Mouse (Mus musculus): ENCODE measurements at regions not wholly inside any gene's neighbourhood (a gene's known extent, or its start where the extent isn't known, plus 50 kb on each side); places are given as distances from the start of the nearest gene placed in this dataset.

- no peak overlapping the region; the same call in 1 of the 2 replicates for H3K27ac ChIP-seq (ENCODE audit: insufficient read depth, low read depth, low read length, poor library complexity, severe bottlenecking)
- H3K36me3 ChIP-seq (ENCODE audit: control insufficient read depth, insufficient read depth, low read length, poor library complexity, severe bottlenecking): no peaks in the 10 kb centered on the region
- H3K9ac ChIP-seq (ENCODE audit: insufficient read depth, low read depth, low read length, poor library complexity, severe bottlenecking): no peak overlapping the region
- in situ Hi-C loops (cut with MboI; ENCODE audit: low sequenced_read_pairs in 2 of 2, unreplicated experiment in 2 of 2): no loop called here
- no peak overlapping the region for H3K4me3 ChIP-seq (ENCODE audit: insufficient read depth in 1 of 2, low read depth in 1 of 2, low read length in 2 of 2, poor library complexity in 1 of 2, severe bottlenecking in 1 of 2)
- TF ChIP-seq HCFC1 (IDR thresholded peaks at IDR 0.05; ENCODE audit: borderline replicate concordance, insufficient read depth, low read length) (no peak), MAFK (IDR thresholded peaks at IDR 0.05; ENCODE audit: insufficient read depth, low read depth, low read length) (no peak), ZC3H11A (IDR thresholded peaks at IDR 0.05; ENCODE audit: borderline replicate concordance, low read depth, low read length) (no peak), ZNF384 (IDR thresholded peaks at IDR 0.05; ENCODE audit: low read depth, low read length) (no peak), CHD2 (IDR thresholded peaks at IDR 0.05; ENCODE audit: low read depth, low read length) (no peak)
- no peaks in the 10 kb centered on the region for H3K9me3 ChIP-seq (ENCODE audit: control insufficient read depth, insufficient read depth, low read depth, low read length)
- H3K4me1 ChIP-seq (ENCODE audit: control insufficient read depth in 2 of 2, insufficient read depth in 2 of 2, low read length in 2 of 2, poor library complexity in 1 of 2): no peaks in the 10 kb centered on the region
- DNase-seq (ENCODE audit: low read depth, low spot score): no peak
These were observed 148.1 kb upstream of the Atp1b1 start for GRCm38 (mm10) chr1:164606141-164606754.

GRCm38 (mm10) chr1:164603433-164603832 is 145.3 kb upstream of the Atp1b1 start:
- in situ Hi-C loops (cut with MboI; ENCODE audit: low sequenced_read_pairs in 2 of 2, unreplicated experiment in 2 of 2): no loop called here
- TF ChIP-seq CHD2 (IDR thresholded peaks at IDR 0.05; ENCODE audit: low read depth, low read length) (no peak), MAFK (IDR thresholded peaks at IDR 0.05; ENCODE audit: insufficient read depth, low read depth, low read length) (no peak), ZC3H11A (IDR thresholded peaks at IDR 0.05; ENCODE audit: borderline replicate concordance, low read depth, low read length) (0 out of 2 replicates have a peak, but pooled peaks have one; percentile 25), ZNF384 (IDR thresholded peaks at IDR 0.05; ENCODE audit: low read depth, low read length) (no peak)
- DNase-seq (ENCODE audit: low read depth, low spot score): peak; percentile 3
- Histone ChIP-seq H3K9me3 (ENCODE audit: control insufficient read depth, insufficient read depth, low read depth, low read length) (no peaks in the 10 kb centered on the region), H3K27ac (ENCODE audit: insufficient read depth, low read depth, low read length, poor library complexity, severe bottlenecking) (no peak overlapping the region), H3K36me3 (ENCODE audit: control insufficient read depth, insufficient read depth, low read length, poor library complexity, severe bottlenecking) (no peaks in the 10 kb centered on the region), H3K9ac (ENCODE audit: insufficient read depth, low read depth, low read length, poor library complexity, severe bottlenecking) (no peak overlapping the region), H3K4me1 (ENCODE audit: control insufficient read depth in 2 of 2, insufficient read depth in 2 of 2, low read length in 2 of 2, poor library complexity in 1 of 2) (no peaks in the 10 kb centered on the region), H3K4me3 (ENCODE audit: insufficient read depth in 1 of 2, low read depth in 1 of 2, low read length in 2 of 2, poor library complexity in 1 of 2, severe bottlenecking in 1 of 2) (no peak overlapping the region)

GRCm38 (mm10) chr1:164602568-164602967 is 144.4 kb upstream of the Atp1b1 start:
- H3K4me3 ChIP-seq (ENCODE audit: insufficient read depth in 1 of 2, low read depth in 1 of 2, low read length in 2 of 2, poor library complexity in 1 of 2, severe bottlenecking in 1 of 2): no peak overlapping the region
- no peak for DNase-seq (ENCODE audit: low read depth, low spot score)
- H3K9me3 ChIP-seq (ENCODE audit: control insufficient read depth, insufficient read depth, low read depth, low read length): no peaks in the 10 kb centered on the region
- H3K9ac ChIP-seq (ENCODE audit: insufficient read depth, low read depth, low read length, poor library complexity, severe bottlenecking): no peak overlapping the region
- in situ Hi-C loops (cut with MboI; ENCODE audit: low sequenced_read_pairs in 2 of 2, unreplicated experiment in 2 of 2): no loop called here
- H3K36me3 ChIP-seq (ENCODE audit: control insufficient read depth, insufficient read depth, low read length, poor library complexity, severe bottlenecking): no peaks in the 10 kb centered on the region
- no peak for TF ChIP-seq ZC3H11A (IDR thresholded peaks at IDR 0.05; ENCODE audit: borderline replicate concordance, low read depth, low read length)
- TF ChIP-seq MAFK (IDR thresholded peaks at IDR 0.05; ENCODE audit: insufficient read depth, low read depth, low read length): no peak
- no peak for TF ChIP-seq CHD2 (IDR thresholded peaks at IDR 0.05; ENCODE audit: low read depth, low read length)
- no peak for TF ChIP-seq ZNF384 (IDR thresholded peaks at IDR 0.05; ENCODE audit: low read depth, low read length)
- TF ChIP-seq HCFC1 (IDR thresholded peaks at IDR 0.05; ENCODE audit: borderline replicate concordance, insufficient read depth, low read length): no peak
- no peak overlapping the region for H3K27ac ChIP-seq (ENCODE audit: insufficient read depth, low read depth, low read length, poor library complexity, severe bottlenecking)
- H3K4me1 ChIP-seq (ENCODE audit: control insufficient read depth in 2 of 2, insufficient read depth in 2 of 2, low read length in 2 of 2, poor library complexity in 1 of 2): no peaks in the 10 kb centered on the region

GRCm38 (mm10) chr1:164590205-164590613 is 132.1 kb upstream of the Atp1b1 start:
- TF ChIP-seq HCFC1 (IDR thresholded peaks at IDR 0.05; ENCODE audit: borderline replicate concordance, insufficient read depth, low read length) (no peak), MAFK (IDR thresholded peaks at IDR 0.05; ENCODE audit: insufficient read depth, low read depth, low read length) (no peak), ZC3H11A (IDR thresholded peaks at IDR 0.05; ENCODE audit: borderline replicate concordance, low read depth, low read length) (no peak), ZNF384 (IDR thresholded peaks at IDR 0.05; ENCODE audit: low read depth, low read length) (no peak), CHD2 (IDR thresholded peaks at IDR 0.05; ENCODE audit: low read depth, low read length) (no peak)
- in situ Hi-C loops (cut with MboI; ENCODE audit: low sequenced_read_pairs in 2 of 2, unreplicated experiment in 2 of 2): no loop called here
- H3K4me1 ChIP-seq (ENCODE audit: control insufficient read depth in 2 of 2, insufficient read depth in 2 of 2, low read length in 2 of 2, poor library complexity in 1 of 2): no peaks in the 10 kb centered on the region
- no peak for DNase-seq (ENCODE audit: low read depth, low spot score)
- H3K9me3 ChIP-seq (ENCODE audit: control insufficient read depth, insufficient read depth, low read depth, low read length): no peaks in the 10 kb centered on the region
- no peak overlapping the region for H3K27ac ChIP-seq (ENCODE audit: insufficient read depth, low read depth, low read length, poor library complexity, severe bottlenecking)
- H3K36me3 ChIP-seq (ENCODE audit: control insufficient read depth, insufficient read depth, low read length, poor library complexity, severe bottlenecking): no peaks in the 10 kb centered on the region
- H3K9ac ChIP-seq (ENCODE audit: insufficient read depth, low read depth, low read length, poor library complexity, severe bottlenecking): no peak overlapping the region
- no peak overlapping the region for H3K4me3 ChIP-seq (ENCODE audit: insufficient read depth in 1 of 2, low read depth in 1 of 2, low read length in 2 of 2, poor library complexity in 1 of 2, severe bottlenecking in 1 of 2)
